Mouse (Mus musculus) liver, embryonic 14.5 days (tissue): ENCODE data around the gene Taar9.
"Not testable (repeated sequence)": the region's sequence is repeated elsewhere in the genome, so short reads cannot be mapped to it uniquely, and the experiment has no call there.

Experiments used
- CTCF ChIP-seq: IDR thresholded peaks from 2 replicates; pipeline ENCODE4 v1.5.1; 2016; ENCODE audit warnings: antibody characterized with exemption, low read depth, control low read depth
- EP300 ChIP-seq: IDR thresholded peaks from 2 replicates; pipeline ENCODE4 v1.6.1; 2016; ENCODE audit warnings: antibody characterized with exemption, low read depth

DNA sequence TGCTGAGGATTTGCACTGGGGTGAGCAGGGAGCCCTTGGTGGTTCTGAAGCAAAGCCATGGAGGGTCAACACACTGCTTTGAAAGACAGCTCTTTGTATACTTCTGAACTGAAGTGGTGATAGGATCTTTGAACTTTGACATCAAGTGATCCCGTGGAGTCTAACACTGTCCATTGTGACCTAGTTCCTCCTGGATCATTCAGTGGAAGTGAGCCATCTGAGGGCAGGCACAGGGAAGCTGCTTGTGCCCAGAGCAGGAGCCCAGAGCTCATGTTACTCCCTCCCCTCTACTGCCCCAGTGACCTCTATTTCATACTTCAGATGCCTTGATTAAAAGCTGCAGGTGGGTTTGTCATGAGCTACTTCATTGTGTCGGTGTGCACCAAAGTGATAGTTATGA lies 12.3 kb downstream of the Taar9 start:
- TF ChIP-seq CTCF, EP300: not testable (repeated sequence)
